Mouse (Mus musculus): ENCODE measurements around the gene Mysm1.

The Mysm1 gene

DNA sequence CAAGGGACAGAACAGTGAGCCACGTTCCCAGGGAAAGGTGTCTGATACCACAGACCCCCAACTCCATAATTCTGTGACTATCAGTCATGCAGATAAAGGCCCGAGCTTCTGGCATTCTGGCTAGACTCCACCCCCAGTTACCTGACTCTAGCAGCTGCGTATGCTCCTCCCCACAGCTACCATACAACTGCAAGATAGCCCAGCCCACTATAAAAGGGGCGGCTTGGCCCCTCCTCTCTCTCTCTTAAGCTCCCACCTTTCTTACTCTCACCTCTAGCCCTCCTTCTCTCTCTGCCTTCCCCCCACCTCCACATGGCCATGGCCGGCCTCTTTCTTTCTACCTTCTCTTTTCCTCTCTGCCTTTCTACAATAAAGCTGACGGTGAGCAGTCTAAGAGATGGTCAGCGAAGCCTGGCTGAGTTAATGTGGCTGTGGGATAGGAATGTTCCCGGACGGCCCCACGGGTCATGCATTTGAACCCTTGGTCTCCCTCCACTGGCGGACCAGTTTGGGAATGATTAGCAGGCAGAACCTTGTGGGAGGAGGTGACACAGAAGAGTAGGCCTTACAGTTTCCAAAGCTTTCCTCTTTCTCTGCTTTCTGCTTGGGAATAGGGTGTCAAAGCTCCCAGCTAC is 37.6 kb downstream of the Mysm1 start:
- no peak for DNase-seq (ENCODE audit: low spot score)

DNA sequence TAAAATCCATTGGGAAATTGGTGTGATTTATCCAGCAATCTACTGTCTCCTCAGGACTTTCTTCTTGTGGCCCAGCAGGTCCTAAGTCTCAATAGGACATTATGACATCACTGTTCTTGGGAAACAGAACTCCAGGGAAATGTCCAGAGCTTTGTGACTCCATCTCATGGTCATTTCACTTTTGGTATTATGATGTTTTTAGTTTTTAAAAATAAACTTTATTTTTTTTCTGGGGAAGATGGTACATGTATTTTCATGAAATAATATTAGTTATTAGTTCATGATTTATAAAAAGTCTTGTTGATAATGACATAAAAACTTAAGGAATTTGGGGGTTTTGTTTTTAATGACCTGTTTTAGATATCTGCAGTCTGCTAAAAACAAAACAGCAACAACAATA is 50.2 kb downstream of the Mysm1 start, which contains the start of gene Eqtn:
TSS of gene Eqtn (minus strand) at position 101 of the 400 bp plus-strand sequence.
- no peak for DNase-seq (ENCODE audit: low spot score)

DNA sequence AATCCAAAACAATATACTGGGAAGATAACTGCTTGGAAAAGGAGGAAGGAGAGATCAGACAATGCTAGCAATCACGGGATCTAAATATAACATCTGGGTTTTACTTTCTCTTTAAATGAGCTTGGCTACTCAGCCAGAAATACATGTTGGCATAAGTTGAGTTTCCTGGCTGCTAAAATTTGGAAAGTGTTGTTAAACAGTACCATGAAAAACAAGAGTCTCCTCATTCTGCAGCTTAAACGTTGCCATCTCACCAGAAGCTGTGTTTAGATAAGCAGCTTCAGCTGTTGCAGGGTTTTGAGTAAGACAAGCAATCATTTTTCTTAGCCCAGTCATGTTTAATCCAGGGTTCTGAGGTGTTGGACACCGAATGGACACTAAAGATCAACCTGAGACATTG is 77.1 kb downstream of the Mysm1 start:
- no peak for DNase-seq (ENCODE audit: low spot score)

DNA sequence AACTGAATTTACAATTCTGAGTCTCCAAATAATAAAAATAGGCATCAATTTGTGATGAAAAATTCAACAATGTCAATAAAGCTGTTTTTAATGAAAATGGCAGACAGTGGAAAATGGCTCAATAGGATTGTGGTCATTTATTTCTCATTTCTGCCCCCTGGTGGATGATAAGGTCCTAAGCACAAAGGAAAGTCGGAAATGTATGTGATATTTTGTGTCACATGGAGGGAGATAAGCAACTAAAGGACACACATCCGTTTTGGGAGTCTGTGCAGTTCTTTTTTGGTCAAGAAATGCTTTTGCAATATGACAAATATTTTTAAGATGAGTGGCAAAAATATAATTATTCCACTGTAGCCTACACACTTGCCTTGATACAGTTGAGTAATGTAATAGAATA is 78.2 kb downstream of the Mysm1 start:
- DNase-seq (ENCODE audit: low spot score) = no peak

Measured in yolk sac, embryonic 10.5 days (tissue).